Mouse (Mus musculus) heart, adult 2 months (tissue): ENCODE measurements around the gene Phf20.

Experiments used
- CTCF ChIP-seq: fragments of 200-600 bp; IDR thresholded peaks from 2 replicates; pipeline ENCODE4 v1.8.1; 2022; ENCODE audit warnings: antibody characterized with exemption, mild to moderate bottlenecking, moderate library complexity
- EP300 ChIP-seq: fragments of 200-500 bp; IDR thresholded peaks from 2 replicates; pipeline ENCODE4 v1.6.1; 2011; ENCODE audit warnings: low read depth, low read length, control low read depth; ENCODE audit not compliant: insufficient read depth
- POLR2A ChIP-seq: fragments of 200-500 bp; IDR thresholded peaks from 2 replicates; pipeline ENCODE4 v1.6.1; 2011; ENCODE audit warnings: mild to moderate bottlenecking, low read depth, low read length, control low read depth; ENCODE audit not compliant: insufficient read depth

DNA sequence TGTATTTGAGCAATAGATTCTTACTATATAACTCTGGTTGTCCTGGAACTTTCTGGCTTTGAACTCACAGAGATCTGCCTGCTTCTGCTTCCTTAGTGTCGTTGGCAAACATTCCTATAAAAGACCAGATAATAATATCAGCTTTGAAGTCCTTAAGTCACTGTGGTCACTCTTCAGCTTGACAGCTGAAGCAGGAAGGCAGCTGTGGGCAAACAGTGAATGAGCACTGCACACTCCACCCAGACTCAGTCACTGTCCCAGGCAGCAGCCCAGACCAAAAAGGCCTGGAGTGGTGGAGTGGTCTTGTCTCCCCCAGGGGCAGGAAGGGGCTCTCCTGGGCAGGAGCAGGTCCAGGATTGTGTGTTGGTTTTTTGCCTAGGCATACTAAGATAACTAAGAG lies 95.7 kb downstream of the Phf20 start:
- TF ChIP-seq CTCF (no peak), EP300 (no peak), POLR2A (no peak)
